ENCODE assay signal across 20 mouse cellular contexts in the genomic region with DNA sequence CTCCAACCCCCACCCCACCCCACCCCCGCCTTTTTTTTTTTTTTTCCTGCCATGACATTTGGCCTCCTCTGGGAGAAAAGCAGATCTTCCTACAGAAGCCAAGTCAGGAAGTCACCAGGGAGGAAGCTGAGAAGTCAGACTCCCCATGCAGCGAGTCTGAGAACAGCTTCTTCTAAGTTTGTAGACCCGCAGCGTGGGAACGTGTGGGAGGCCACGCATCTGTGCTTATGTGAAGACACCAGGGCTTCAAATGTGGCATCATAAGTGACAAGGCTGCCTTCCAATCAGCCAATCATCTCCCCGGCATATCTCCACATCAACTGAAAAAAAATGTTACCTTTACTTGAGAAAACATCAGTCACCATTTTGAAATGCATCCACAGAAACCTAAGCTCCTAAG. TPM values are rescaled to one million over a fixed set of nuclear protein-coding genes. Genes with fewer than 3 reads are reported as not detected.
A peak's percentile ranks its signal among the peaks of the same experiment; 100 is the strongest.
DNase-seq lines count a peak whose midpoint lies in the region; ATAC-seq and TF ChIP-seq lines count a peak whose summit lies in the region.
"Had no signal": no experiment of that assay in that cellular context is flagged by ENCODE, and none has a peak within 500 bp of the region (broad histone marks: within the 10 kb centered on the region; RNA-seq: fewer than 3 reads in every experiment).

No protein-coding gene starts in this region.

- no peak for ATAC-seq in monocyte, adult 5-6 weeks (replicated peaks; ENCODE audit: insufficient number of reproducible peaks, low FRiP score, low TSS enrichment, poor library complexity, severe bottlenecking)
- ATAC-seq: forebrain, postnatal 0 days; hindbrain, postnatal 0 days; midbrain, embryonic 16.5 days had no signal

- no peak overlapping the region for H3K4me3 ChIP-seq in gastrocnemius, adult 2 months
- H3K4me3 ChIP-seq: neural tube, embryonic 12.5 days had no signal

- no peak for DNase-seq in gastrocnemius, adult 2 months
- no peak for DNase-seq in gastrocnemius, postnatal 14 days
- peak; percentile 48 to 74 for DNase-seq in layer of hippocampus, adult 18-20 months (ENCODE audit: low spot score in 2 of 2)
- no peak for DNase-seq in layer of hippocampus, postnatal 10 days (ENCODE audit: low spot score in 2 of 2)
- peak; percentile 63 to 69 for DNase-seq in frontal cortex, adult 2 months (ENCODE audit: extremely low spot score in 1 of 2, low spot score in 1 of 2)
- DNase-seq in right cerebral cortex, postnatal 10 days (ENCODE audit: low spot score in 2 of 2) = peak; percentile 46 to 65
- no peak for DNase-seq in lung, postnatal 25 days (ENCODE audit: low spot score)
- DNase-seq: cerebellum, adult 11 months; cerebellum, postnatal 25 days; forebrain, postnatal 0 days; heart, postnatal 10 days; kidney, adult 18-20 months; lung, adult 18-20 months; spleen, adult 18-20 months; thymus, postnatal 14 days had no signal

- TF ChIP-seq CTCF in gastrocnemius, adult 2 months (IDR thresholded peaks at IDR 0.05) = no peak

- H3K27ac ChIP-seq in gastrocnemius, adult 2 months = peak overlapping the region; percentile 9; the same call in 1 of the 2 replicates
- H3K27ac ChIP-seq: hindbrain, postnatal 0 days; macrophage; neural tube, embryonic 12.5 days had no signal

- intact Hi-C loops in gastrocnemius, adult 2 months (cut with DNase I) = no loop called here
- intact Hi-C loops in gastrocnemius, postnatal 14 days (cut with DNase I; ENCODE audit: low total_unique reads) = no loop called here

RNA-seq across cellular contexts. Expression of a gene that starts 54.0 kb away (rescaled TPM):
- total RNA-seq in gastrocnemius, adult 2 months (2021) = 10 to 100 TPM; 20.4 to 21.9 TPM
- total RNA-seq in gastrocnemius, postnatal 14 days (2021) = 10 to 100 TPM; 16.0 to 19.5 TPM
- total RNA-seq in layer of hippocampus, adult 18-20 months (2021) = 10 to 100 TPM; 46.6 to 51.4 TPM
- total RNA-seq in layer of hippocampus, postnatal 10 days (2021) = 10 to 100 TPM; 48.1 to 48.8 TPM
- polyA plus RNA-seq in frontal cortex, adult 2 months (2012; rRNA removed) = 38.6 and 41.4 TPM in 2 replicates
- 11.1 to 18.6 TPM (median 14.0 TPM) in 3 replicates for total RNA-seq in monocyte, adult 5-6 weeks (2017)

Comparison
In these comparisons a context has a peak if more than half of its experiments do, and no peak if none do; other contexts are left out.
1. DNase-seq: peak in layer of hippocampus, adult 18-20 months (2 of 2), frontal cortex, adult 2 months (2 of 2) and right cerebral cortex, postnatal 10 days (2 of 2); none in gastrocnemius, adult 2 months (single experiment), gastrocnemius, postnatal 14 days (single experiment), layer of hippocampus, postnatal 10 days (0 of 2) and lung, postnatal 25 days (single experiment).